Mouse (Mus musculus): ENCODE data around the gene Asb15.

Asb15 gene

DNA sequence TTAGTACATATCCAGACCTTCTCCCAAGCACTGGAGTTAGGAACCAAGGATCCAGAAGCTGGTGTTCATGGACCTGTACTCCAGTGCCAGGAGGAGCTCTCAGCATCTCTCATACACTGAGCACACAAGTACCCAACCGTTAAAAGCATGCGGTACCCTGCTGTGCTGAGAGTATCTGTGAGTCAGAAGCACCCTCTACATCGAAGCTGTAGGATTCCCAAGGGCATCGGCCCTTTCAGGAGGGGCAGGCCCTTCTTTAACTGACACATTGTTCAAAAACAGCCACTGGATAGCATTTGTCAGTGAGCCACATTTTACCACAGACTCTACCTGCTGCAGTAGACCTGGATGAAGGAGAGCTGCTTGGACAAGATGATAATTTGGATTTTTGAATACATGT, 80.2 kb downstream of the Asb15 start:
- in situ Hi-C loops (cut with MboI): no loop called here

- in situ Hi-C loops (cut with MboI): no loop called here
These were observed 80.7 kb downstream of the Asb15 start for GRCm38 (mm10) chr6:24608682-24609081.

- in situ Hi-C loops (cut with MboI): no loop called here
These were observed 81.6 kb downstream of the Asb15 start for GRCm38 (mm10) chr6:24609531-24609930.

DNA sequence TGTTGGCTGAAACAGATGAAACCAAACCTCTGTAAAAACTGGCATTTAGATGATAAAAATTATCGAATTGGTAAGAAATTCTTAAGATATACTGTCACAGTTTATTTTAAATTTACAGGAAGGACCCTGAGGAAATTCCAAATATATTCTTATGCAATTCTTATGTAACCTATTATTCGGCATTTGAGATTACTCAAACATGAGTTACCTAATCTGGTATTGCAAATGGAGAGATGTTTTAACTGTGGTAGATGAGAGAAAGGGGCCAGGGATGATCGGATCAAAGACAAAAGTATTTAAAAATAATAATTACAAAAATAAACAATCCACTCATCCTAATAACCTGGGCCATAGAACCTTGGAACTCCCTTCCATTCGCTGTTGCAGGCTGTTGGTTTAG, 82.4 kb downstream of the Asb15 start:
- in situ Hi-C loops (cut with MboI): no loop called here

GRCm38 (mm10) chr6:24612074-24612755, 84.3 kb downstream of the Asb15 start:
- in situ Hi-C loops (cut with MboI): no loop called here

- in situ Hi-C loops (cut with MboI): no loop called here
These were observed 85.4 kb downstream of the Asb15 start for GRCm38 (mm10) chr6:24613346-24613745.

DNA sequence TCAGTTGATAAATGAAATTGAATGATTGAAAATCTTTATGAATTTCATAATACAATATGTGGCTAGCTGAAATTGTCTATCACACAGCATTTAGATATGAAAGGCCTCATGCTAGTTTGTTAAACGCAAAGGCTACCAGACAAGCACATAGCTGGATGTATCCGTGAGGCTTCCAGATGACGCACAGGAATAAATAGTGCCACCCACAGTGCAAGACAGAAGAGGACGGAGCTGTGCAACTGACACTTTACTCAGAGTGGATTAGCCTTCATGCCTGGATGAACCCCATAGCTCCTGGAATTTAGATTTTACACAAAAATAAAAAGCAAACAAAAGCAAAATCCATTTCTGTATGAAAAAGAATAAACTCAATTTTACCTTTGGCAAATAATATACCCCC, 86.0 kb downstream of the Asb15 start:
- in situ Hi-C loops (cut with MboI): no loop called here

DNA sequence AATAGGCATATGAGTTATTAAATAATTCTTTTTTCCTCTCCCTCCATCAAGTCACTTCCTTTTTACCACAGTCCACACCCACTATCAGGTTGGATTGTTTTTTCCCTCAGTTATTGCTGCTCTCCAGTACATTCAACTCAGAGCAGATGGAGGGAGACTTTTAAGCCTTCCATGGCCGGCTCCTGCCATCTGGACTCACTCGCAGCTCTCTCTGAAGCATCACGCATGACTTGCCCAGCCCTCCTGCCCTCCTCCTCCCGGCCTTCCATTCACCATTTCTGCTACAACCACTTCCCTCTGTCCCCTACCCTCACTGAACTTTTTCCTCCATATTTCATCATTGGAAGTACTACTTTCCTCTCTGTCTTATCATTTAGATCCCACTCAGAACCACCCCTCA, 88.8 kb downstream of the Asb15 start:
- in situ Hi-C loops (cut with MboI): no loop called here

DNA sequence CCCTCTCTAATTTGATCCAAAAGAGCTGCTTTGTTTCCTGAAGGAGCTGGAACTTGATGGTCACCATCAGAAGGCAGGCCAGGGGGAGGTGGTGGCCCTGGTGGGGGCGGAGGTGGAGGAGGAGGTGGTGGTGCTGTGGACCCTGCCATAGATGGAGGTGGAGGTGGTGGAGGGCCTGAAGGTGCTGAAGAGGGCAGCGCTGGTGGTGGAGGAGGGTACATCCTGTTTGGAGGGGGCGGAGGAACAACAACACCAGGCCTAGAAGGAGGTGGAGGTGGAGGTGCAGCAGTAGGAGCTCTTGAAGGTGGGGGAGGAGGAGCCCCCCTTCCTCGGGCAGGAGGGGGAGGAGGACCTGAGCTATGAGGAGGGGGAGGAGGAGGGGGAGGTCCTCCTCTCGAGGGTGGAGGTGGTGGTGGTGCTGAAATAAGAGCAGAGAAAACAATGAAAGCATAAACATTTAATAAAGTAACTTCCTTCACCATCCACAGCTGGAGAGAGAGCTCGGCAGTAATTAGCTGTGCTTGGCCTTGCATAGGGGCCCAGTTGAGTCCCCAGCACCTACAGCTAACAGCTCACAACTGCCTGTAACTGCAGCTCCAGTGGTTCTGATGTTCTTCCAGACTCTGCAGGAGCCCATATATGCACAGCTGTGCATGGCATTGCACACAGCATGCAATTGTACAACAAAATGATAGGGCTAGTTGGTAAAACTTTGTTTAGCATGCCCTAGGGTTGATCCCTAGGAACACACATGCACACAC, 91.5 kb downstream of the Asb15 start:
- in situ Hi-C loops (cut with MboI): no loop called here

- in situ Hi-C loops (cut with MboI): no loop called here
These were observed 93.0 kb downstream of the Asb15 start for GRCm38 (mm10) chr6:24620936-24621335.

- in situ Hi-C loops (cut with MboI): no loop called here
These were observed 94.2 kb downstream of the Asb15 start for GRCm38 (mm10) chr6:24622098-24622497.
